Mouse (Mus musculus) liver, adult 2 months (tissue): Measurements from ENCODE around the gene Dnajb13. TPM values are rescaled to one million over a fixed set of nuclear protein-coding genes. Genes with fewer than 3 reads are reported as not detected.

Experiments
- DNase-seq: peaks from one replicate; pipeline ENCODE4 v3.0.0-alpha.2; 2011; ENCODE audit warnings: low read depth, low spot score; ENCODE audit errors: extremely low read depth
- H3K27ac ChIP-seq: fragments of 200-500 bp; replicated peaks from 2 replicates; pipeline ENCODE4 v1.5.1; 2012; ENCODE audit warnings: low read depth, mild to moderate bottlenecking, control low read depth, inconsistent platforms, low read length; ENCODE audit not compliant: insufficient read depth
- H3K27me3 ChIP-seq: fragments of 200-500 bp; 2 replicates; pipeline ENCODE4 v1.6.1; 2012; ENCODE audit warnings: mild to moderate bottlenecking, moderate library complexity, low read length, inconsistent platforms; ENCODE audit not compliant: control insufficient read depth, insufficient read depth
- H3K36me3 ChIP-seq: fragments of 200-500 bp; 2 replicates; pipeline ENCODE4 v1.6.1; 2012; ENCODE audit warnings: low read length, inconsistent platforms; ENCODE audit not compliant: control insufficient read depth, insufficient read depth
- H3K4me1 ChIP-seq: fragments of 200-500 bp; 2 replicates; pipeline ENCODE4 v1.6.1; 2011; ENCODE audit warnings: low read length; ENCODE audit not compliant: control insufficient read depth, insufficient read depth
- H3K4me3 ChIP-seq: fragments of 200-500 bp; 2 replicates; pipeline ENCODE4 v1.5.1; 2011; ENCODE audit warnings: low read depth, mild to moderate bottlenecking, control low read depth, low read length, moderate library complexity; ENCODE audit not compliant: insufficient read depth
- H3K79me2 ChIP-seq: fragments of 200-500 bp; 2 replicates; pipeline ENCODE4 v1.6.1; 2012; ENCODE audit warnings: inconsistent platforms, mild to moderate bottlenecking, low read length, moderate library complexity; ENCODE audit not compliant: control insufficient read depth, insufficient read depth
- H3K9ac ChIP-seq: fragments of 200-500 bp; 2 replicates; pipeline ENCODE4 v1.6.1; 2012; ENCODE audit warnings: low read depth, mild to moderate bottlenecking, control low read depth, inconsistent platforms, low read length
- CTCF ChIP-seq: fragments of 200-500 bp; IDR thresholded peaks from 2 replicates; pipeline ENCODE4 v1.5.1; 2011; ENCODE audit warnings: low read depth, low read length, control low read depth
- POLR2A ChIP-seq: fragments of 200-500 bp; IDR thresholded peaks from 2 replicates; pipeline ENCODE4 v1.6.1; 2011; ENCODE audit warnings: low read length, control low read depth; ENCODE audit not compliant: insufficient read depth; ENCODE audit errors: extremely low read depth
- WGBS: fragments of 180-500 bp; shearing (Covaris S2); methylation state at CpG from one replicate; pipeline ENCODE4 v1.1.7; 2018; 5-methylcytosine and 5-hydroxymethylcytosine counted together
- polyA plus RNA-seq: library from polyadenylated mRNA; depleted of rRNA; stranded (reverse); fragments of >200 nt; gene quantifications from 2 replicates; pipeline ENCODE4 v1.2.3, GENCODE M21; 2012
- total RNA-seq: library from RNA; depleted of rRNA; stranded (reverse); fragments of >200 nt; gene quantifications from 2 replicates; pipeline ENCODE4 v1.2.3, GENCODE M21; 2014

Gene Dnajb13
- total and polyA plus RNA-seq, 2 experiments = 0.29 to 0.55 TPM

GRCm38 (mm10) chr7:100500276-100500977, 14.3 kb downstream of the Dnajb13 start:
- no peaks in the 10 kb centered on the region for H3K27me3 ChIP-seq
- DNase-seq = no peak
- no peak overlapping the region for H3K9ac ChIP-seq
- peaks cover 2% of the 10 kb centered on the region for H3K4me1 ChIP-seq
- 71% methylated on average over 16 of the region's 16 CpGs for WGBS
- no peaks in the 10 kb centered on the region for H3K36me3 ChIP-seq
- H3K79me2 ChIP-seq = no peaks in the 10 kb centered on the region
- TF ChIP-seq CTCF (no peak), POLR2A (no peak)
- no peak overlapping the region for H3K4me3 ChIP-seq
- H3K27ac ChIP-seq = no peak overlapping the region

GRCm38 (mm10) chr7:100499465-100499864, 15.3 kb downstream of the Dnajb13 start:
- Histone ChIP-seq H3K79me2 (no peaks in the 10 kb centered on the region), H3K4me1 (peaks cover 10% of the 10 kb centered on the region; the same call in 1 of the 2 replicates), H3K4me3 (no peak overlapping the region), H3K9ac (no peak overlapping the region), H3K27ac (no peak overlapping the region), H3K36me3 (no peaks in the 10 kb centered on the region), H3K27me3 (no peaks in the 10 kb centered on the region)
- DNase-seq = no peak
- no peak for TF ChIP-seq POLR2A

GRCm38 (mm10) chr7:100497982-100498381, 16.8 kb downstream of the Dnajb13 start:
- H3K27me3 ChIP-seq = no peaks in the 10 kb centered on the region
- peaks cover 11% of the 10 kb centered on the region for H3K4me1 ChIP-seq
- DNase-seq = no peak
- no peak overlapping the region for H3K27ac ChIP-seq
- no peak overlapping the region for H3K9ac ChIP-seq
- 95% methylated on average over 13 of the region's 13 CpGs for WGBS
- TF ChIP-seq POLR2A (no peak), CTCF (no peak)
- H3K4me3 ChIP-seq = no peak overlapping the region
- H3K36me3 ChIP-seq = no peaks in the 10 kb centered on the region
- no peaks in the 10 kb centered on the region for H3K79me2 ChIP-seq

GRCm38 (mm10) chr7:100497402-100497801, 17.4 kb downstream of the Dnajb13 start:
- Histone ChIP-seq H3K79me2 (no peaks in the 10 kb centered on the region), H3K36me3 (no peaks in the 10 kb centered on the region), H3K9ac (no peak overlapping the region), H3K27me3 (no peaks in the 10 kb centered on the region), H3K27ac (no peak overlapping the region), H3K4me3 (no peak overlapping the region), H3K4me1 (peaks cover 11% of the 10 kb centered on the region)
- DNase-seq = no peak
- WGBS = 78% methylated on average over 4 of the region's 4 CpGs
- TF ChIP-seq POLR2A = no peak
- no peak for TF ChIP-seq CTCF

- H3K9ac ChIP-seq = no peak overlapping the region; the same call in 1 of the 2 replicates
- 98% methylated on average over 9 of the region's 9 CpGs for WGBS
- H3K4me1 ChIP-seq = peaks cover 11% of the 10 kb centered on the region
- no peaks in the 10 kb centered on the region for H3K36me3 ChIP-seq
- no peak for DNase-seq
- H3K79me2 ChIP-seq = no peaks in the 10 kb centered on the region
- H3K4me3 ChIP-seq = no peak overlapping the region
- H3K27me3 ChIP-seq = no peaks in the 10 kb centered on the region
- H3K27ac ChIP-seq = no peak overlapping the region
- TF ChIP-seq POLR2A = no peak
- TF ChIP-seq CTCF = no peak
Observed at GRCm38 (mm10) chr7:100496791-100497190, 18.0 kb downstream of the Dnajb13 start.

GRCm38 (mm10) chr7:100496371-100496770, 18.4 kb downstream of the Dnajb13 start:
- peaks cover 11% of the 10 kb centered on the region for H3K4me1 ChIP-seq
- no peak overlapping the region for H3K4me3 ChIP-seq
- H3K27ac ChIP-seq = peak overlapping the region; percentile 51
- peak overlapping the region; percentile 17; the same call in 1 of the 2 replicates for H3K9ac ChIP-seq
- H3K36me3 ChIP-seq = no peaks in the 10 kb centered on the region
- TF ChIP-seq POLR2A (no peak), CTCF (no peak)
- H3K27me3 ChIP-seq = no peaks in the 10 kb centered on the region
- H3K79me2 ChIP-seq = no peaks in the 10 kb centered on the region
- WGBS = 66% methylated on average over 6 of the region's 6 CpGs
- no peak for DNase-seq
